Mouse (Mus musculus) testis, adult 2 months (tissue): ENCODE measurements at regions not wholly inside any gene's neighbourhood (a gene's known extent, or its start where the extent isn't known, plus 50 kb on each side); places are given as distances from the start of the nearest gene placed in this dataset.

ENCODE experiments used
- CTCF ChIP-seq: fragments of 200-500 bp; IDR thresholded peaks from 2 replicates; pipeline ENCODE4 v1.5.1; 2012; ENCODE audit warnings: low read depth, mild to moderate bottlenecking, inconsistent platforms, low read length, moderate library complexity; ENCODE audit not compliant: control insufficient read depth, insufficient read depth, insufficient replicate concordance
- POLR2A ChIP-seq: fragments of 200-500 bp; IDR thresholded peaks from 2 replicates; pipeline ENCODE4 v1.6.1; 2012; ENCODE audit warnings: low read depth, mild to moderate bottlenecking, inconsistent platforms, low read length, moderate library complexity; ENCODE audit not compliant: control insufficient read depth

DNA sequence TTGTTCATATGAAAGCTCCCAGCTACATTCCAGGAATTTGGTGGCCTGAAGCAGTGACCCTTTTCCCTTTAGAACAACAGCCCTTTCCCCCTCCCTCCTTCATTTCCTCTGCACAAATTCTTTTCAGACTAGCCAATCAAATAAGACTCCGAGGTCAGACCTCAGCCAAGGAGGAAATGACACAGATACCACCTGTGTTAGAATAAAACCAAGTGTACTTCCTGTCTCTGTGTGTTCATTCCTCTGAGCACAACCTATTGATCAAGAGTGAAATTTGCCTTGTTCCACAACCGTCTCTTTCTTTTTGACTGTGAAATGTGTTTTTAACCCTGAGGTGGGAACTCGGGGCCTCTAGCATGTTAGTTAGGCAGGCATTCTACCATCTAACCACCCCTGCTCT, 120.2 kb downstream of the Tmsb4x start:
- TF ChIP-seq CTCF (no peak), POLR2A (no peak)
